Mouse (Mus musculus): ENCODE measurements at regions not wholly inside any gene's neighbourhood (a gene's known extent, or its start where the extent isn't known, plus 50 kb on each side); places are given as distances from the start of the nearest gene placed in this dataset.

DNA sequence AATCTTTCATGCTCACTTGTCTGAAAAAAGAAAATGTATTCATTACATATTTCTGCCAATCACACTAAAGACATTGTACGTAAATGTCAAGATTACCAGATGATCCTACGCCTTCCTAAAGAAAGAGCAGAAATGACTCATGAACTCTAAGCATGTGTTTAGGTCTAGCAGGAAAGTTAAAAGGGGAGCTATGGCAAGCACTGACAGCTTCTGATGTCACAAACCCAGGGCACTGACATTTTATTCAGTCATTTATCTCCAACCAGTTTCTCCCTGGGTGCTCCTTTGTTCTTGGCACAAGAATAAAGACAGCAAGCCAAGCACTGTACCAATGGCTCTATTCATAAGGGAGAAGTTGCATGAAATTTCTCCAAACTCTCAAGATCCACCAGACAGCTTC is 133.0 kb downstream of the Mat2b start:
- 86% methylated on average over 2 of the region's 2 CpGs for WGBS
- Histone ChIP-seq H3K9ac (no peak overlapping the region), H3K4me2 (replicated peaks) (no peak overlapping the region), H3K4me1 (no peaks in the 10 kb centered on the region), H3K27ac (no peak overlapping the region), H3K36me3 (no peaks in the 10 kb centered on the region), H3K27me3 (no peaks in the 10 kb centered on the region), H3K4me3 (no peak overlapping the region), H3K9me3 (no peaks in the 10 kb centered on the region)
- no peak for ATAC-seq (ENCODE audit: insufficient number of reproducible peaks, insufficient read depth, low FRiP score, low TSS enrichment)

DNA sequence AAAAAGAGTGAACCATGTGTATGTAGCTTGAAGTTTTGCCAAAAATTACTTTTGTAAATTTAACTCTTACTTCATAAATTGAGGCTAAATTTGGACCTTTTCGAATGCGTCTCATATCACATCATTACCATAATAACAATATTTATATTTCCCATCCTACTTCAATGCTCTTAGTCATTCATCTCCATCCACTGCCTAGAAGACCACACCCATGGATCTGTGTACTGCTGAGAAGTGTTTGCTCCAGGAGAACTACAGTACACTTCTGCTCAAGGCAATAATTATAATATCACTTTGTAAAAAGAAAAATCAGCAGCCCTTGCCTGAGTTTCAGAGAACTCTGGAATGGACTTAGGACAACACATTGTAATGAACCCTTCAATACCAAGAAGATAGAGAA is 133.6 kb downstream of the Mat2b start:
- H3K27me3 ChIP-seq: no peaks in the 10 kb centered on the region
- H3K4me2 ChIP-seq (replicated peaks): no peak overlapping the region
- no peak overlapping the region for H3K9ac ChIP-seq
- WGBS: 96% methylated on average over 2 of the region's 2 CpGs
- no peaks in the 10 kb centered on the region for H3K9me3 ChIP-seq
- no peak overlapping the region for H3K27ac ChIP-seq
- H3K4me3 ChIP-seq: no peak overlapping the region
- H3K4me1 ChIP-seq: no peaks in the 10 kb centered on the region
- H3K36me3 ChIP-seq: no peaks in the 10 kb centered on the region
- ATAC-seq (ENCODE audit: insufficient number of reproducible peaks, insufficient read depth, low FRiP score, low TSS enrichment): no peak

DNA sequence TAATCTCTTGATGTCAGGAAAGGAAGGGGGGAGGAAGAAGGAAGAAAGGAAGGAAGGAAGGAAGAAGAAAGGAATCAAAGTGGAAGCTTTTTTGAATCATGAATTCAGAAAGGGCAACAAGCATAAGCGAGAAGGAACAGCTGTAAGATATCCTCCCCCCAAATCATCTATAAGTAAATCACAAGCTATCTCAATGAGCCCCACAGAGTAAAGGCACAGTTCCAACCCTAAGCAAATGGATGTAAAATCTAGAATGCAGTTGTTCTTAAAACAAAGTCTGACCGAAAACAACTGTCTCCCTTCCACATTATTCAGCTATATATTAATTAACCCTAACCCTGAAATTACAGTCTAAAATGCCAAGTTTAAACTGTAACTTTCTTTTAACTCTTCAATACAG is 136.5 kb downstream of the Mat2b start:
- no peak for ATAC-seq (ENCODE audit: insufficient number of reproducible peaks, insufficient read depth, low FRiP score, low TSS enrichment)
- Histone ChIP-seq H3K4me1 (no peaks in the 10 kb centered on the region), H3K9me3 (no peaks in the 10 kb centered on the region), H3K27ac (no peak overlapping the region), H3K27me3 (no peaks in the 10 kb centered on the region), H3K36me3 (no peaks in the 10 kb centered on the region), H3K4me2 (replicated peaks) (no peak overlapping the region), H3K9ac (no peak overlapping the region), H3K4me3 (no peak overlapping the region)
- WGBS: 87% methylated on average over 2 of the region's 2 CpGs

DNA sequence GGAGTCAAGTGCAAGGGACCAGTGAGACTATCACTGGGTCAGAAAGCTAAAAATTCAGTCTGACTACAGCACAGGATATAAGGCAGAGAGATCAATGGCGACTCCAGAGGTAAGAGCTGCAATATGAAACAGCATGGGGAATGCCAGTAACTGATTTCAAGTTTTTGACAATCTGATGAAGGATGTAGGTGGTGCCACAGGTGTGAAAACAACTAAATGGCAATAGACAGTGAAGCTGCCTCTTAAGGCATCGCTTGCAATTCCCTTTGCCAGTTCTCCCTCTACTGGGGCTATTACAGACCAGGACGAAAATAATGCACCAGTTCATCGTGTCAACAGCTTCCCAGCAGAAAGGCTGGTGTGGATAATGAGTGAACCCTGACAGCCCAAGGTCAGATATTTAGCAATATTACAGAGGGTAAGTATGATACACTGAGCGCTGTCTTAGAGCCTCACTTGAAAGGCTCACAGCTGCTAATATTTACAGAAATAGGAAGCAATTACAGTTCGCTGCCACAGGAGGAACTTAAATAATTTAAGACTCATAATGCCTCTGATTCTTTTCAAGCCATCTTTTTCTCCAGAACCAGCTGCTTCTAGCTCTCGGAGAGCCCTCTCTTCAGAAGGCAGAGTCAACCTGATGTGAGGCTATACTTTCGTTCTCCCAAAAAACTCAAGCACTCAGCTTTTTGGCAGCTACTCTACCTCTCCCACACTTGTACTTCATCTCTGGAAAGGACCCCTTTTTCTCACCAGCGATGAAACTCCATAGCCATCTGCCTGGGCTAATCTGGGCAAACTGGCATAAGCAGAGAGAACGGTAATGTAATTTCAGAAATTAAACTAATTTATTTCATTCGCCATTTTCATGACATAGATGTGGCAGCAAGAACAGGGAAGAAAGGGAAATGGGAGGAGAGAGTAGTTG is 139.9 kb downstream of the Mat2b start:
- Histone ChIP-seq H3K27me3 (no peaks in the 10 kb centered on the region), H3K4me3 (no peak overlapping the region), H3K27ac (no peak overlapping the region), H3K4me2 (replicated peaks) (no peak overlapping the region), H3K9me3 (no peaks in the 10 kb centered on the region), H3K4me1 (no peaks in the 10 kb centered on the region), H3K9ac (no peak overlapping the region), H3K36me3 (no peaks in the 10 kb centered on the region)
- WGBS: 65% methylated on average over 11 of the region's 11 CpGs
- no peak for ATAC-seq (ENCODE audit: insufficient number of reproducible peaks, insufficient read depth, low FRiP score, low TSS enrichment)

DNA sequence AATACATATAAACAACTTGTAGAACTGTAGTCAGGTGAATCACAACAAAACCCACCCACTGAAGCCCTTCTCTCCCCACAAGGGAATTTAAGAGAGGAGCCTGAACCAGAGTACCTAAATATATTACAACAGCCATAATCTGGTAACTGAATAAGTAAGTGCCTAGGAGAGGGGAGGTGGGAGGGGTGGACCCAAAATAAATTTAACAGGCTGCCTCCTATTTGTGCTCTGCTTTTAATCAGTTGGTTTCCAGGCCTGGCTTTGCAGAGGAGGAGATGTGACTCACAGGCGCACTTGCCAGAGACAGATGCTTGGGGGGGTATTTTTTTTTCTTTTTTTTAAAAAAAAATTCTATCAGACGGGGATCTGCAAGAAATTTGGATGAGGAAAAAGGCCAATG is 142.9 kb downstream of the Mat2b start:
- Histone ChIP-seq H3K9me3 (no peaks in the 10 kb centered on the region), H3K27me3 (no peaks in the 10 kb centered on the region), H3K36me3 (no peaks in the 10 kb centered on the region), H3K27ac (no peak overlapping the region), H3K4me2 (replicated peaks) (no peak overlapping the region), H3K4me3 (no peak overlapping the region), H3K9ac (no peak overlapping the region), H3K4me1 (no peaks in the 10 kb centered on the region)
- ATAC-seq (ENCODE audit: insufficient number of reproducible peaks, insufficient read depth, low FRiP score, low TSS enrichment): no peak
- WGBS: 54% methylated on average over 2 of the region's 2 CpGs

DNA sequence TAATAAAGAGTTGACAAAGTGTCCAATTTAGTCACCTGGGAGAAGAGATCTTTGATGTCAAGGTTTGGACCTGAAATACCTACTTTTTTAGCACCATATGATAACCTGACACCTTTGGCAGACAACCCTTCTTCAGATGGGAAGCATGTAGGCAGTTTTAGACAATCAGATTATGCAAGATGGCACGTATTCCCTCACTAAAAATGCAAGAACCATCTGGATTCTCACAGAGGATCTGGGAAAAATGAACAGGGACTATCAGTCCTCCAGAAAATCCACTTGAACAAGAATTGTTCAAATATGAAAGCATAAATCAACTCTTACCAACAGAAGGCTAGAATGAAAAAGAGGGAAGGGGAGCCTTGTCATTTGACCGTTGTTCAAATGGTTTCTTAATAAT is 148.4 kb downstream of the Mat2b start:
- no peaks in the 10 kb centered on the region for H3K9me3 ChIP-seq
- ATAC-seq (ENCODE audit: insufficient number of reproducible peaks, insufficient read depth, low FRiP score, low TSS enrichment): no peak
- no peaks in the 10 kb centered on the region for H3K36me3 ChIP-seq
- H3K4me1 ChIP-seq: no peaks in the 10 kb centered on the region
- H3K27ac ChIP-seq: no peak overlapping the region
- H3K4me3 ChIP-seq: no peak overlapping the region
- WGBS: 80% methylated on average over 2 of the region's 2 CpGs
- no peak overlapping the region for H3K9ac ChIP-seq
- no peak overlapping the region for H3K4me2 ChIP-seq (replicated peaks)
- H3K27me3 ChIP-seq: no peaks in the 10 kb centered on the region

DNA sequence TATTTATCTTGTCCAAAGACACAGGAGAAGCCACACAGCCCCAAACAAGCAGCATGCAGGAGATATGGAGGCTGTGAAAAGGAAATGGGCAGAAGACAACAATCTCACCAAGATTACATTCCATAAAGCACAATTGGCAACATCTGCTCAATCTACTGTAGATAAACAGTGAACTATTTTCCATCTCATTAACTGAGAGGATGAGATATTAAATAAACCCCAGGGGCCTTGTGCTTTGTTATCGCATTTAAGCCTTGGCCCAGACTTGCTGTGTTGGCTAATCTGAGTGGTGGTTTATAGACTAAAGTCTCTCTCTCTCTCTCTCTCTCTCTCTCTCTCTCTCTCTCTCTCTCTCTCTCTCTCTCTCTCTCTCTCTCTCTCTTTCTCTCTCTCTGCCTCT is 149.5 kb downstream of the Mat2b start:
- no peaks in the 10 kb centered on the region for H3K27me3 ChIP-seq
- H3K4me1 ChIP-seq: no peaks in the 10 kb centered on the region
- H3K4me2 ChIP-seq (replicated peaks): no peak overlapping the region
- H3K36me3 ChIP-seq: no peaks in the 10 kb centered on the region
- ATAC-seq (ENCODE audit: insufficient number of reproducible peaks, insufficient read depth, low FRiP score, low TSS enrichment): no peak
- H3K9me3 ChIP-seq: no peaks in the 10 kb centered on the region
- H3K27ac ChIP-seq: no peak overlapping the region
- WGBS: 70% methylated on average over 1 of the region's 1 CpGs
- H3K9ac ChIP-seq: no peak overlapping the region
- no peak overlapping the region for H3K4me3 ChIP-seq

DNA sequence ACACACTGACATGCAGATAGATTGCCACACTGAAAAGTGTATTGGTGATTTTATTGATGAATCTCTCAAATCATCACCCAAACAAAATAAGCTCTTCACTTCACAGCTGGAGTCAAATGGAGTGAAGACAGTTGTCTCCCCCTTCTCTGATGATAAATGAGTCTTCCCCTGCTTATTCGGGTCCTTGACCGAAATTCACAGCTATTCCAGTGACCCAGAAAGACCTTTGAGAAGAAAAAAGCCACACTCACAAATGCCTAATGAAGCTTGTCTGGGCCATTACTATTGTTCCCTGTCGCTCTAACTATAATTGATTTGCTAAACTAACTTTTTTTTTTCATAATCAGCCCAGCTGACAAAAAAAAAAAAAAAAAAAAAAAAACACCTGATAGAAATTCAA is 154.8 kb downstream of the Mat2b start:
- Histone ChIP-seq H3K27ac (no peak overlapping the region), H3K9ac (no peak overlapping the region), H3K4me1 (no peaks in the 10 kb centered on the region), H3K4me3 (no peak overlapping the region), H3K36me3 (no peaks in the 10 kb centered on the region), H3K9me3 (no peaks in the 10 kb centered on the region), H3K4me2 (replicated peaks) (no peak overlapping the region), H3K27me3 (no peaks in the 10 kb centered on the region)
- ATAC-seq (ENCODE audit: insufficient number of reproducible peaks, insufficient read depth, low FRiP score, low TSS enrichment): no peak
- WGBS: 50% methylated on average over 3 of the region's 3 CpGs

DNA sequence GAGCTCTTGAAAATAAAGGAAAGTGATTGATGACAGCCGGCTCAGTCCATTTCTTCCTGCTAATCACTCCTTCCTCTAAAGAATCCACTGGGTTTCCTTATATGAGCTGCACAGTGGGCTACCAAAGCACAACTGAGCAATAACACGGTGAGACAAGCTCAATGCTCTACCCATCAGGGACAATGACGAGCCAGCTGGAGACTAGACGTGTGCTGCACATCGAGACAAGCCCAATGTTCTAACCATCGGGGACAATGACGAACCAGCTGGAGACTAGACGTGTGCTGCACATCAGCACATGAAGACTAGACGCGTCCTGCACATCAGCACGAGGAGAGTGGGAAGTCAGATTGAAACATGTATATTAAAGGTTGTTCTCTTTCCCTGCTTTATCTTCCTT is 155.2 kb downstream of the Mat2b start:
- Histone ChIP-seq H3K36me3 (no peaks in the 10 kb centered on the region), H3K4me2 (replicated peaks) (no peak overlapping the region), H3K9me3 (no peaks in the 10 kb centered on the region), H3K9ac (no peak overlapping the region), H3K4me3 (no peak overlapping the region), H3K27ac (no peak overlapping the region), H3K4me1 (no peaks in the 10 kb centered on the region), H3K27me3 (no peaks in the 10 kb centered on the region)
- ATAC-seq (ENCODE audit: insufficient number of reproducible peaks, insufficient read depth, low FRiP score, low TSS enrichment): no peak
- WGBS: 77% methylated on average over 11 of the region's 11 CpGs

DNA sequence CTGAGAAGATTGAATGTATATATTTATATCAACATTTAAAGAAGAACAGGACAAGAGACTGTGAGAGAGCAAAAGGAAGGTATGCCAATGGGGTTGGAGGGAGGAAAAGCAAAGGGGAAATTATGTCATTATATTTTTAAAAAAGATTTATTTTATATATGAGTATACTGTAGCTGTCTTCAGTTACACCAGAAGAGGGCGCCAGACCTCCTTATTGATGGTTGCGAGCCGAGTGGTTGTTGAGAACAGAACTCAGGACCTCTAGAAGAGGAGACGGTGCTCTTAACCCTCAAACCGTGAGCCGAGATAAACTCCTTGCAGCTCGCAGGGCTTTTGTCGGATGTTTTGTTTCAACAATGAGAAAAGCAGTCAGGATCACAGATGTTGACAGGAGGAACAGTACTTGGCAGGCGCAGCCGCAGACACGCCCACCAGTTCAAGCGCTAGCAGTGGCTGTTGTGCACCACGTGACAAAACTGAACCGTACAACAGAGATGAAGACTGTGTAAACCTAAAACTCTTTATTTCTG is 158.7 kb downstream of the Mat2b start:
- Histone ChIP-seq H3K4me2 (replicated peaks) (no peak overlapping the region), H3K4me3 (no peak overlapping the region), H3K27me3 (no peaks in the 10 kb centered on the region), H3K9me3 (no peaks in the 10 kb centered on the region), H3K27ac (no peak overlapping the region), H3K9ac (no peak overlapping the region), H3K4me1 (no peaks in the 10 kb centered on the region), H3K36me3 (no peaks in the 10 kb centered on the region)
- 85% methylated on average over 14 of the region's 14 CpGs for WGBS
- no peak for ATAC-seq (ENCODE audit: insufficient number of reproducible peaks, insufficient read depth, low FRiP score, low TSS enrichment)

DNA sequence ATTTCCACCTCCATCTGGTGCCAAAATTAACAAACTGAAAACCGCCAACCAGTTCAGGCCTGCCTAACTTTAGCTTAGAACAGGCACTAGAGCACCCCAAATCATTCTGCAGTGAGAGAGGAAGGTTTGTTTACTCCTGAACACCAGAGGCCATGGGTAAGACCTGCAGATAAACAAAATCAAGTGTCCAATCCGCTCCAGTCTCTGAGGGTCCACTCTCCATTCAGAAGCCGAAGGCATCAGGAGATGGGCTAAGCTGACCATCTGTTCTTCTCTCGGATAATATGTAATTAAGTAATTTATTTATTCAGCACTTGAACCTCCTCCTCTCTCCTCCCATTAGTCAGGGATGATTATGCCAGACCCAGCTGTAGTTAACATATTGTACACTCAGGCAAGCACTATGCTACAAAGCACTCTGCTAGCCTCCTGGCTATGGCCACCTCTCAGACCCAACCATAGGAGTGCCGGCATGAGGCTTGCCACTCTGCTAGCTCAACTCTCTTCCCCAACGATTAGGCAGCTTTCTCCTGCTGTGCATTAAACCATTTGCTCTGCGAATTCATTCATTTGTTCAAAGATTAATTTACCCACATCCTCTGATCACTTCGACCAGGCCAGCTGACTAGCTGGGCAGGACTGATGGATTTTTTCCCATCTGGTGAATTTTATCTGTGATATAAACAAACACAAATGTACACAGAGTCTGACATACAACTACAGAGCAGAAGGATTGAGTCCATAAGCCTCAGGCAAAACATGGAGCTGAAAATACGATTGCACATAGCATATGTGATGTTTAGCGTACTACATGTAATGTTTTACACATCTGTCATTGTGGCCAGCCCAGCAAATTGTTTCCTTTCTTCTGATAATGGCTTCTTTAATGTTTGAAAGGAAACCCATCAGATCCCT is 184.4 kb downstream of the Mat2b start:
- no peak overlapping the region for H3K27ac ChIP-seq
- no peak overlapping the region for H3K4me2 ChIP-seq (replicated peaks)
- no peak overlapping the region for H3K9ac ChIP-seq
- 0 out of 2 replicates have a peak, but pooled peaks have one; percentile 22 for ATAC-seq (ENCODE audit: insufficient number of reproducible peaks, insufficient read depth, low FRiP score, low TSS enrichment)
- H3K9me3 ChIP-seq: no peaks in the 10 kb centered on the region
- no peaks in the 10 kb centered on the region for H3K4me1 ChIP-seq
- 72% methylated on average over 10 of the region's 10 CpGs for WGBS
- H3K27me3 ChIP-seq: no peaks in the 10 kb centered on the region
- no peaks in the 10 kb centered on the region for H3K36me3 ChIP-seq
- H3K4me3 ChIP-seq: no peak overlapping the region

DNA sequence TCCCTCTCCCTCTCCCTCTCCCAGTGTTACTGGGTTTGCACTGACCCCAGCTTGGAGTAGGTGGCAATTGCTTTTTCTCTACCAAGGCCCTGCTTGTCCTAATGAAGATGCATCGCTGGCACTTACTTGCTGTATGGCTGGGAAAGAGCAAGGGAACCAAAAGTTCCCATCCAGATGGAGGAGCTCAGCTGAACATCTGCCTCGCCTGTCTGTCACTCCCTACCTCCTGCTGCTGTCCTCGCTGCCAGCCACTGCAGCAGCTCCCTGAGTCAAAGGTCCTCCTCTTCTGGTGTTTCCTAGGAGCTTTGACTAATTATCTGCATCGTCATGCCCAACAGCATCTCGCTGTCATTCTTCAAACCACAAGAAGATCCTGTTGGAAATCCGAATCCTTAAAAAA is 203.4 kb downstream of the Mat2b start:
- H3K27ac ChIP-seq: no peak overlapping the region
- H3K4me2 ChIP-seq (replicated peaks): no peak overlapping the region
- WGBS: 43% methylated on average over 6 of the region's 6 CpGs
- H3K36me3 ChIP-seq: no peaks in the 10 kb centered on the region
- no peaks in the 10 kb centered on the region for H3K27me3 ChIP-seq
- no peak for ATAC-seq (ENCODE audit: insufficient number of reproducible peaks, insufficient read depth, low FRiP score, low TSS enrichment)
- no peaks in the 10 kb centered on the region for H3K4me1 ChIP-seq
- H3K9me3 ChIP-seq: no peaks in the 10 kb centered on the region
- H3K4me3 ChIP-seq: no peak overlapping the region
- no peak overlapping the region for H3K9ac ChIP-seq
